Mouse (Mus musculus): ENCODE measurements around the gene Kiz. TPM values are rescaled to one million over a fixed set of nuclear protein-coding genes. Genes with fewer than 3 reads are reported as not detected.

Kiz gene
- polyA plus RNA-seq, 1 experiment: 13.8 TPM

- TF ChIP-seq CTCF (IDR thresholded peaks at IDR 0.05; ENCODE audit: extremely low read depth, insufficient read depth, low read length): no peak
- TF ChIP-seq POLR2A (IDR thresholded peaks at IDR 0.05; ENCODE audit: extremely low read depth, insufficient read depth, low read length): no peak
- Histone ChIP-seq H3K4me3 (ENCODE audit: insufficient read depth, low read length) (peak overlapping the region; percentile 92), H3K4me1 (ENCODE audit: control insufficient read depth, insufficient read depth, low read length) (no peaks in the 10 kb centered on the region), H3K27ac (ENCODE audit: insufficient read depth, low read length) (peak overlapping the region; percentile 71; the same call in 1 of the 2 replicates)
Observed at GRCm38 (mm10) chr2:146856120-146856519, 456 bp downstream of the Kiz start.

GRCm38 (mm10) chr2:146856853-146857252, 1.2 kb downstream of the Kiz start:
- Histone ChIP-seq H3K4me3 (ENCODE audit: insufficient read depth, low read length) (no peak overlapping the region), H3K4me1 (ENCODE audit: control insufficient read depth, insufficient read depth, low read length) (no peaks in the 10 kb centered on the region), H3K27ac (ENCODE audit: insufficient read depth, low read length) (no peak overlapping the region)
- TF ChIP-seq CTCF (IDR thresholded peaks at IDR 0.05; ENCODE audit: extremely low read depth, insufficient read depth, low read length): no peak
- no peak for TF ChIP-seq POLR2A (IDR thresholded peaks at IDR 0.05; ENCODE audit: extremely low read depth, insufficient read depth, low read length)

- no peak overlapping the region for H3K4me3 ChIP-seq (ENCODE audit: insufficient read depth, low read length)
- H3K27ac ChIP-seq (ENCODE audit: insufficient read depth, low read length): no peak overlapping the region
- TF ChIP-seq POLR2A (IDR thresholded peaks at IDR 0.05; ENCODE audit: extremely low read depth, insufficient read depth, low read length): no peak
- TF ChIP-seq CTCF (IDR thresholded peaks at IDR 0.05; ENCODE audit: extremely low read depth, insufficient read depth, low read length): no peak
- no peaks in the 10 kb centered on the region for H3K4me1 ChIP-seq (ENCODE audit: control insufficient read depth, insufficient read depth, low read length)
Observed at GRCm38 (mm10) chr2:146865781-146866180, 10.1 kb downstream of the Kiz start.

- Histone ChIP-seq H3K4me1 (ENCODE audit: control insufficient read depth, insufficient read depth, low read length) (no peaks in the 10 kb centered on the region), H3K27ac (ENCODE audit: insufficient read depth, low read length) (no peak overlapping the region), H3K4me3 (ENCODE audit: insufficient read depth, low read length) (no peak overlapping the region)
- no peak for TF ChIP-seq CTCF (IDR thresholded peaks at IDR 0.05; ENCODE audit: extremely low read depth, insufficient read depth, low read length)
- no peak for TF ChIP-seq POLR2A (IDR thresholded peaks at IDR 0.05; ENCODE audit: extremely low read depth, insufficient read depth, low read length)
Observed at GRCm38 (mm10) chr2:146871300-146872269, 15.9 kb downstream of the Kiz start.

DNA sequence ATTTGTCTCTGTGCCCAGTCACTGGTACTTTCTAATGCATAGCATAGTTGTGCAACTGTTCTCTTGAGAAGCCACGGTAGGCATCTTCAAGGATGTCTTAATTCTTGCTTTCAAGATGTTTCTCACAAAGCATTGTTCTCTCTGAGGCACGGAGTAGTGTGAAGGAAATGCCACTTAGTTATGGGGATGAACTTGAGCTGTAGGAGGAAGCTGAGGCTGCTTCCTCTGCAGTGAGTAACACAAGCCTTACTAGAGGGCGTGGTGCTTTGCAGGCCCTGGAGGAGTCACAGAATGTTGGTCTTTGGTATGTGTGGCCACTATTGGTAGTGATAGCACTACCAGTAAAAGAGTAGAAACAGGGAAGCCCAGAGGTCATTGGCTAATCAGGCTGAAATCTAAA, 17.0 kb downstream of the Kiz start:
- H3K27ac ChIP-seq (ENCODE audit: insufficient read depth, low read length): no peak overlapping the region
- no peaks in the 10 kb centered on the region for H3K4me1 ChIP-seq (ENCODE audit: control insufficient read depth, insufficient read depth, low read length)
- no peak overlapping the region for H3K4me3 ChIP-seq (ENCODE audit: insufficient read depth, low read length)
- no peak for TF ChIP-seq CTCF (IDR thresholded peaks at IDR 0.05; ENCODE audit: extremely low read depth, insufficient read depth, low read length)
- TF ChIP-seq POLR2A (IDR thresholded peaks at IDR 0.05; ENCODE audit: extremely low read depth, insufficient read depth, low read length): no peak

- no peak for TF ChIP-seq CTCF (IDR thresholded peaks at IDR 0.05; ENCODE audit: extremely low read depth, insufficient read depth, low read length)
- no peak for TF ChIP-seq POLR2A (IDR thresholded peaks at IDR 0.05; ENCODE audit: extremely low read depth, insufficient read depth, low read length)
- H3K4me3 ChIP-seq (ENCODE audit: insufficient read depth, low read length): no peak overlapping the region
Observed at GRCm38 (mm10) chr2:146873881-146874441, 18.3 kb downstream of the Kiz start.

DNA sequence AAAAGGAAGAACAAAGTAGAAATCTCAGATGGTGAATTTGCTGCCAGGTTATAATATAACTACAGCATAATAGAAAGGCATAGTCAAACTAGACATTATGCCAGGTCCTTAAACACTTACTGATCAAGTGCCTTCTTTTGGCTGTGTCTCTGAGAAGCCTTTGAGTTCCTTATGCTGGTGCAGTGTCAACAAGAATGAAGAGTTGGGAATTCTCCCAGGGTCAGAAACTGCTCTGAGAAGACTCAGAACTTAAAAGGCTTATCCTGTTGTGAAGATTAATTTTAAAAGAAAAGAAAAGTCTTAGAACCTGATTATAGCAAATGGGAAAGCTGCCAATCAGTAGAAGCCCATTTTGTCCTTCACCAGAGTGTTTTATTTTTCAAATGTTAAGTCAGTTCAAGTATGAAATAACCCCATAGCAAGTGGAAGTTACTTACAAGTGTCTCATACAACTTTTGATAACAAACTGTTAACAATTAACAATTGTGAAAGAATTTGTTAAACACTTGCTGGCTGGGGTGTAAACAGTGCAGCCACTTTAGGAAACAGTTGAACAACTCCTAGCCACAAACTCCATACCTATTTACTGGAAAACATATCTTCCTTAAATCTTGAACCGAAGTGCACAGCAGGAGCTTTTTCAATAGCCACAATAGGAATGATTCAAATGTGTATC, 21.9 kb downstream of the Kiz start:
- TF ChIP-seq CTCF (IDR thresholded peaks at IDR 0.05; ENCODE audit: extremely low read depth, insufficient read depth, low read length) (no peak), POLR2A (IDR thresholded peaks at IDR 0.05; ENCODE audit: extremely low read depth, insufficient read depth, low read length) (no peak)
- Histone ChIP-seq H3K27ac (ENCODE audit: insufficient read depth, low read length) (no peak overlapping the region), H3K4me1 (ENCODE audit: control insufficient read depth, insufficient read depth, low read length) (no peaks in the 10 kb centered on the region), H3K4me3 (ENCODE audit: insufficient read depth, low read length) (no peak overlapping the region)

More at GRCm38 (mm10) chr2:146873881-146874441, 18.3 kb downstream of the Kiz start:
- H3K27ac ChIP-seq (ENCODE audit: insufficient read depth, low read length): no peak overlapping the region
- H3K4me1 ChIP-seq (ENCODE audit: control insufficient read depth, insufficient read depth, low read length): no peaks in the 10 kb centered on the region

- Histone ChIP-seq H3K4me1 (ENCODE audit: control insufficient read depth, insufficient read depth, low read length) (no peaks in the 10 kb centered on the region), H3K27ac (ENCODE audit: insufficient read depth, low read length) (no peak overlapping the region), H3K4me3 (ENCODE audit: insufficient read depth, low read length) (no peak overlapping the region)
- TF ChIP-seq CTCF (IDR thresholded peaks at IDR 0.05; ENCODE audit: extremely low read depth, insufficient read depth, low read length) (no peak), POLR2A (IDR thresholded peaks at IDR 0.05; ENCODE audit: extremely low read depth, insufficient read depth, low read length) (no peak)
Observed at GRCm38 (mm10) chr2:146881623-146882022, 26.0 kb downstream of the Kiz start.

DNA sequence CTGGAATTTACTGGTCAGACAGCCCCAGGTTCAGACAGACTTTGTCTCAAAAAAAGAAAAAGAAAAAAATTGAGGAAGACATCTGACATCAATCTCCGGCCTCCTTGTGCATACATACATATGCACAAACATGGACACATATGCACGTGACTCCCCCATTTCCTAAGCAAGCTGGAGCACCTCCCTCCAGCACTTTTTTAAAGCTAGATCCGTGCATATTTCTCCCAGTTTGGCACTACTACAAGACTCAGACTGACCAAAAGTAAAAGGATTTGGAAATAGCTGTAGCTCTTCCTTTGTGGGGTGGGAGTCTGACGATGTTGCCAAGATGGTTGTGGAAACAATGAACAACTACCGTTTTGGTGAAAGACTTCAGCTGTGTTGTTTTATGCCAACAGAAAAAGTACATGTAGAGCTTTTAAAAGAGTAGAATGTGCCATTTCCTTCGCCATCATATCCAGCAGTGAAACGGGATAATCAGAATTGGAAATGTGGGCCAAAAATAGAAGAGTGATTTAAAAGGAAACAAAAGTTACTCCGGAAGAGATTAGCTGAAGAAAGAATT, 28.7 kb downstream of the Kiz start:
- Histone ChIP-seq H3K4me3 (ENCODE audit: insufficient read depth, low read length) (no peak overlapping the region), H3K27ac (ENCODE audit: insufficient read depth, low read length) (no peak overlapping the region), H3K4me1 (ENCODE audit: control insufficient read depth, insufficient read depth, low read length) (no peaks in the 10 kb centered on the region)
- TF ChIP-seq POLR2A (IDR thresholded peaks at IDR 0.05; ENCODE audit: extremely low read depth, insufficient read depth, low read length) (no peak), CTCF (IDR thresholded peaks at IDR 0.05; ENCODE audit: extremely low read depth, insufficient read depth, low read length) (no peak)
